Mouse (Mus musculus) limb, embryonic 15.5 days (tissue): ENCODE data around the gene Naxd. TPM values are rescaled to one million over a fixed set of nuclear protein-coding genes. Genes with fewer than 3 reads are reported as not detected.

Experiments used
- ATAC-seq: fragments of 200-750 bp; cut with Nextera tagmentation; 2 replicates; pipeline ENCODE4 v1.8.0; 2017; ENCODE audit warnings: low read depth, moderate TSS enrichment; ENCODE audit not compliant: insufficient number of reproducible peaks, low FRiP score, low TSS enrichment
- H3K27ac ChIP-seq: fragments of 300-500 bp; sonication (generic); 2 replicates; pipeline ENCODE4 v1.5.1; 2015; ENCODE audit warnings: moderate library complexity, mild to moderate bottlenecking, inconsistent platforms
- H3K27me3 ChIP-seq: fragments of 300-500 bp; sonication (generic); 2 replicates; pipeline ENCODE4 v1.6.1; 2015; ENCODE audit warnings: inconsistent platforms
- H3K36me3 ChIP-seq: fragments of 300-500 bp; sonication (generic); 2 replicates; pipeline ENCODE4 v1.6.1; 2015; ENCODE audit warnings: inconsistent platforms
- H3K4me1 ChIP-seq: fragments of 300-500 bp; sonication (generic); 2 replicates; pipeline ENCODE4 v1.6.1; 2015; ENCODE audit warnings: inconsistent platforms
- H3K4me2 ChIP-seq: fragments of 300-500 bp; sonication (generic); 2 replicates; pipeline ENCODE4 v1.6.1; 2015; ENCODE audit warnings: mild to moderate bottlenecking, inconsistent platforms
- H3K4me3 ChIP-seq: fragments of 300-500 bp; sonication (generic); 2 replicates; pipeline ENCODE4 v1.5.1; 2015; ENCODE audit warnings: mild to moderate bottlenecking, inconsistent platforms
- H3K9ac ChIP-seq: fragments of 300-500 bp; sonication (generic); 2 replicates; pipeline ENCODE4 v1.6.1; 2015; ENCODE audit warnings: inconsistent platforms
- H3K9me3 ChIP-seq: fragments of 300-500 bp; sonication (generic); 2 replicates; pipeline ENCODE4 v1.6.1; 2016; ENCODE audit warnings: inconsistent platforms
- WGBS: fragments of 180-500 bp; shearing (Covaris S2); methylation state at CpG from one replicate; pipeline ENCODE4 v1.1.7; 2015; 5-methylcytosine and 5-hydroxymethylcytosine counted together
- polyA plus RNA-seq: library from polyadenylated mRNA; unstranded; fragments of >200 nt; fragmentation: Nextera tagmentation; extraction: Ambion mirVana; gene quantifications from 2 replicates; pipeline ENCODE4 v1.2.1, GENCODE M21; 2015

The Naxd gene
- polyA plus RNA-seq, 1 experiment from 2014 or later = 124 TPM

GRCm38 (mm10) chr8:11523331-11523730 lies 26.0 kb downstream of the Naxd start:
- H3K9me3 ChIP-seq = no peaks in the 10 kb centered on the region
- H3K4me3 ChIP-seq = no peak overlapping the region
- no peak for ATAC-seq
- 84% methylated on average over 3 of the region's 3 CpGs for WGBS
- H3K36me3 ChIP-seq = peaks cover 53% of the 10 kb centered on the region
- no peak overlapping the region for H3K27ac ChIP-seq
- H3K9ac ChIP-seq = no peak overlapping the region
- H3K27me3 ChIP-seq = no peaks in the 10 kb centered on the region
- no peaks in the 10 kb centered on the region for H3K4me1 ChIP-seq
- no peak overlapping the region for H3K4me2 ChIP-seq

- H3K27me3 ChIP-seq = no peaks in the 10 kb centered on the region
- no peaks in the 10 kb centered on the region for H3K4me1 ChIP-seq
- H3K36me3 ChIP-seq = peaks cover 57% of the 10 kb centered on the region
- H3K9ac ChIP-seq = no peak overlapping the region
- no peak overlapping the region for H3K27ac ChIP-seq
- WGBS = 88% methylated on average over 18 of the region's 18 CpGs
- H3K9me3 ChIP-seq = no peaks in the 10 kb centered on the region
- H3K4me2 ChIP-seq = no peak overlapping the region
- no peak for ATAC-seq
- no peak overlapping the region for H3K4me3 ChIP-seq
Measured at GRCm38 (mm10) chr8:11530155-11530770, 33.0 kb downstream of the Naxd start.

GRCm38 (mm10) chr8:11530849-11531248 lies 33.5 kb downstream of the Naxd start:
- H3K27me3 ChIP-seq = no peaks in the 10 kb centered on the region
- no peaks in the 10 kb centered on the region for H3K9me3 ChIP-seq
- no peak overlapping the region for H3K4me3 ChIP-seq
- no peak overlapping the region for H3K9ac ChIP-seq
- H3K4me1 ChIP-seq = no peaks in the 10 kb centered on the region
- H3K27ac ChIP-seq = no peak overlapping the region
- no peak overlapping the region for H3K4me2 ChIP-seq
- no peak for ATAC-seq
- 73% methylated on average over 4 of the region's 4 CpGs for WGBS
- peaks cover 56% of the 10 kb centered on the region for H3K36me3 ChIP-seq

- no peak for ATAC-seq
- Histone ChIP-seq H3K36me3 (peaks cover 63% of the 10 kb centered on the region), H3K4me2 (no peak overlapping the region), H3K4me3 (no peak overlapping the region), H3K27me3 (no peaks in the 10 kb centered on the region), H3K27ac (no peak overlapping the region), H3K9me3 (no peaks in the 10 kb centered on the region), H3K9ac (no peak overlapping the region), H3K4me1 (no peaks in the 10 kb centered on the region)
- WGBS = 62% methylated on average over 9 of the region's 9 CpGs
Measured at GRCm38 (mm10) chr8:11534494-11534893, 37.2 kb downstream of the Naxd start.

- Histone ChIP-seq H3K4me3 (no peak overlapping the region), H3K27ac (no peak overlapping the region), H3K4me1 (no peaks in the 10 kb centered on the region), H3K4me2 (no peak overlapping the region), H3K9me3 (no peaks in the 10 kb centered on the region), H3K36me3 (peaks cover 71% of the 10 kb centered on the region), H3K9ac (no peak overlapping the region), H3K27me3 (no peaks in the 10 kb centered on the region)
- WGBS = 85% methylated on average over 4 of the region's 4 CpGs
- no peak for ATAC-seq
Measured at GRCm38 (mm10) chr8:11539049-11539448, 41.7 kb downstream of the Naxd start.

GRCm38 (mm10) chr8:11540182-11540581 lies 42.9 kb downstream of the Naxd start:
- H3K27ac ChIP-seq = no peak overlapping the region
- H3K9ac ChIP-seq = no peak overlapping the region
- WGBS = 93% methylated on average over 8 of the region's 8 CpGs
- no peaks in the 10 kb centered on the region for H3K4me1 ChIP-seq
- peaks cover 72% of the 10 kb centered on the region for H3K36me3 ChIP-seq
- ATAC-seq = no peak
- no peaks in the 10 kb centered on the region for H3K27me3 ChIP-seq
- H3K4me3 ChIP-seq = no peak overlapping the region
- H3K9me3 ChIP-seq = no peaks in the 10 kb centered on the region
- no peak overlapping the region for H3K4me2 ChIP-seq

- Histone ChIP-seq H3K36me3 (peaks cover 75% of the 10 kb centered on the region), H3K27ac (no peak overlapping the region), H3K4me1 (no peaks in the 10 kb centered on the region), H3K9me3 (no peaks in the 10 kb centered on the region), H3K9ac (no peak overlapping the region), H3K4me3 (no peak overlapping the region), H3K27me3 (no peaks in the 10 kb centered on the region), H3K4me2 (no peak overlapping the region)
- ATAC-seq = no peak
- 92% methylated on average over 12 of the region's 12 CpGs for WGBS
Measured at GRCm38 (mm10) chr8:11542031-11542430, 44.7 kb downstream of the Naxd start.

- Histone ChIP-seq H3K27ac (no peak overlapping the region), H3K9me3 (no peaks in the 10 kb centered on the region), H3K36me3 (peaks cover 77% of the 10 kb centered on the region), H3K4me3 (no peak overlapping the region), H3K27me3 (no peaks in the 10 kb centered on the region), H3K4me1 (no peaks in the 10 kb centered on the region), H3K4me2 (no peak overlapping the region), H3K9ac (no peak overlapping the region)
- 88% methylated on average over 4 of the region's 4 CpGs for WGBS
- ATAC-seq = no peak
Measured at GRCm38 (mm10) chr8:11542866-11543265, 45.6 kb downstream of the Naxd start.

GRCm38 (mm10) chr8:11544386-11544785 lies 47.1 kb downstream of the Naxd start:
- Histone ChIP-seq H3K4me2 (no peak overlapping the region), H3K9me3 (no peaks in the 10 kb centered on the region), H3K4me1 (peaks cover 4% of the 10 kb centered on the region; the same call in 1 of the 2 replicates), H3K9ac (no peak overlapping the region), H3K36me3 (peaks cover 71% of the 10 kb centered on the region), H3K27ac (no peak overlapping the region), H3K4me3 (no peak overlapping the region), H3K27me3 (no peaks in the 10 kb centered on the region)
- no peak for ATAC-seq
- 46% methylated on average over 3 of the region's 3 CpGs for WGBS

GRCm38 (mm10) chr8:11547063-11547462 lies 49.8 kb downstream of the Naxd start:
- H3K27ac ChIP-seq = no peak overlapping the region
- no peak overlapping the region for H3K4me3 ChIP-seq
- H3K36me3 ChIP-seq = peaks cover 47% of the 10 kb centered on the region
- no peak overlapping the region for H3K9ac ChIP-seq
- H3K27me3 ChIP-seq = no peaks in the 10 kb centered on the region
- H3K4me1 ChIP-seq = peaks cover 14% of the 10 kb centered on the region
- no peaks in the 10 kb centered on the region for H3K9me3 ChIP-seq
- no peak; the same call in 1 of the 2 replicates for ATAC-seq
- WGBS = 63% methylated on average over 6 of the region's 6 CpGs
- H3K4me2 ChIP-seq = no peak overlapping the region

GRCm38 (mm10) chr8:11549706-11550105 lies 52.4 kb downstream of the Naxd start:
- ATAC-seq = no peak
- Histone ChIP-seq H3K36me3 (peaks cover 33% of the 10 kb centered on the region), H3K4me2 (peak overlapping the region; percentile 67), H3K27ac (peak overlapping the region; percentile 93), H3K9me3 (no peaks in the 10 kb centered on the region), H3K9ac (0 out of 2 replicates have a peak overlapping the region, but pooled peaks have one; percentile 69), H3K4me3 (peak overlapping the region; percentile 70), H3K27me3 (no peaks in the 10 kb centered on the region), H3K4me1 (peaks cover 19% of the 10 kb centered on the region)
- WGBS = 20% methylated on average over 7 of the region's 7 CpGs

GRCm38 (mm10) chr8:11550281-11550948 lies 53.1 kb downstream of the Naxd start, which contains the start of gene Cars2:
Cars2 (minus strand) TSS chr8:11550783.
- no peaks in the 10 kb centered on the region for H3K27me3 ChIP-seq
- H3K36me3 ChIP-seq = peaks cover 26% of the 10 kb centered on the region
- peaks cover 20% of the 10 kb centered on the region for H3K4me1 ChIP-seq
- H3K4me3 ChIP-seq = peak within 1 kb of the TSS; percentile 70
- WGBS = under 1% methylated on average over 53 of the region's 53 CpGs
- H3K9ac ChIP-seq = peak within 1 kb of the TSS; percentile 69
- peak; percentile 68 for ATAC-seq
- H3K4me2 ChIP-seq = peak within 1 kb of the TSS; percentile 67
- peak within 1 kb of the TSS; percentile 93 for H3K27ac ChIP-seq
- no peaks in the 10 kb centered on the region for H3K9me3 ChIP-seq
